Mouse (Mus musculus): Measurements from ENCODE around the gene Gm3435. TPM values are rescaled to one million over a fixed set of nuclear protein-coding genes. Genes with fewer than 3 reads are reported as not detected.
"Not testable (repeated sequence)": the region's sequence is repeated elsewhere in the genome, so short reads cannot be mapped to it uniquely, and the experiment has no call there.

Gene Gm3435
- polyA plus RNA-seq (2011; ENCODE audit: insufficient read depth, insufficient read length, low read depth, missing spikeins), result 4.7 and 5.1 TPM in 2 replicates

DNA sequence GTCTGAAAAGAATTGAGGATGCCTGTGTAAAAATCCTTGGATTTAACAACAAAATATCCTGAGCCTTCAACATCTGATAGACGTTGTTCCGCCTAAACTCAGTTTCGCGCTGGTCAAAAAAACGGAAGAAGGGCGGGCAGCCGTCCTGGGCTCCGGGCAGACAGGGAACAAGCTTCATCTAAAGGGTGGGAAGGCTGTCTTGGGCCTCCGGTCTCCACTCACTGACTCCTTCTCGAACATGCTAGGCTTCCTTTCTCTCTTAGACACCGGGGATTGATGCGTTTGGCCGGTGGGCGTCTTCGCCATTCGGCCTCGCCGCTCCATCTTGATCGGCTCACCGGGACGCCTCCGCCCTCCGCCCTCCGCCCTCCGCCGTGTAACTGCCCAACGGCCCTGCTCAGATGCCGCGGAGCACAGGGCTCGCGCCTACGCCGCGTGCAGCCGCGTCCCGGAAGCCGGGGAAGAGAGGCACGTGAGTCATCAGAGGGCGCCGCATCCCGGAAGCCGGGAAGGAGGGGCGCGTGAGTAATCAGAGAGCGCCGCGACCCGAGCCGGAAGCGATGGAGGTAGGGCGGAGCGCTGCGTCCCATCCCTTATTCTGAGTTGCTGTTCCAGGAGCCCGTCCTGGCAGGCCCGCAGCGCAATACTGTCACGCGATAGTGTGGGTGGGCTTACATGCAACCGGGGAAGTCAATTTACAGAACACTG lies at the start of gene Gm3435:
Gene Gm3435, plus strand, starts transcription at position 471 of the 708 bp plus-strand sequence.
- not testable (repeated sequence) for H3K9me3 ChIP-seq (replicated peaks; ENCODE audit: control insufficient read depth, insufficient read depth, low read length, poor library complexity, severe bottlenecking); H3K36me3 ChIP-seq (ENCODE audit: control insufficient read depth, insufficient read depth, low read length, poor library complexity, severe bottlenecking); H3K4me3 ChIP-seq (ENCODE audit: low read depth, low read length); H3K27ac ChIP-seq (ENCODE audit: insufficient read depth, low read length); H3K4me1 ChIP-seq (ENCODE audit: control insufficient read depth, insufficient read depth, low read length); H3K9ac ChIP-seq (ENCODE audit: low read depth, poor library complexity, severe bottlenecking); H3K27me3 ChIP-seq (ENCODE audit: control insufficient read depth, insufficient read depth, low read length, poor library complexity, severe bottlenecking)

GRCm38 (mm10) chr17:14960520-14960919 lies 49.5 kb upstream of the Gm3435 start:
- Histone ChIP-seq H3K27ac (ENCODE audit: insufficient read depth, low read length) (no peak overlapping the region), H3K27me3 (ENCODE audit: control insufficient read depth, insufficient read depth, low read length, poor library complexity, severe bottlenecking) (no peaks in the 10 kb centered on the region), H3K9ac (ENCODE audit: low read depth, poor library complexity, severe bottlenecking) (peak overlapping the region; percentile 63), H3K36me3 (ENCODE audit: control insufficient read depth, insufficient read depth, low read length, poor library complexity, severe bottlenecking) (peaks cover 4% of the 10 kb centered on the region; the same call in 1 of the 2 replicates), H3K4me3 (ENCODE audit: low read depth, low read length) (peak overlapping the region; percentile 89), H3K4me1 (ENCODE audit: control insufficient read depth, insufficient read depth, low read length) (no peaks in the 10 kb centered on the region), H3K9me3 (replicated peaks; ENCODE audit: control insufficient read depth, insufficient read depth, low read length, poor library complexity, severe bottlenecking) (no peaks in the 10 kb centered on the region)
- TF ChIP-seq POLR2A (IDR thresholded peaks at IDR 0.05; ENCODE audit: insufficient read depth, low read length), result no peak
- no peak for TF ChIP-seq CTCF (IDR thresholded peaks at IDR 0.05; ENCODE audit: low read depth, low read length)
- no peak for TF ChIP-seq EP300 (IDR thresholded peaks at IDR 0.05; ENCODE audit: insufficient read depth, low read depth, low read length)

GRCm38 (mm10) chr17:14960951-14961556 lies 48.9 kb upstream of the Gm3435 start, which contains the start of gene Phf10:
Gene Phf10, minus strand, starts transcription at chr17:14961273.
- H3K4me1 ChIP-seq (ENCODE audit: control insufficient read depth, insufficient read depth, low read length); H3K27ac ChIP-seq (ENCODE audit: insufficient read depth, low read length); H3K36me3 ChIP-seq (ENCODE audit: control insufficient read depth, insufficient read depth, low read length, poor library complexity, severe bottlenecking); H3K9me3 ChIP-seq (replicated peaks; ENCODE audit: control insufficient read depth, insufficient read depth, low read length, poor library complexity, severe bottlenecking); H3K27me3 ChIP-seq (ENCODE audit: control insufficient read depth, insufficient read depth, low read length, poor library complexity, severe bottlenecking): not testable (repeated sequence)
- H3K9ac ChIP-seq (ENCODE audit: low read depth, poor library complexity, severe bottlenecking), result peak within 1 kb of the TSS; percentile 63
- peak within 1 kb of the TSS; percentile 89 for H3K4me3 ChIP-seq (ENCODE audit: low read depth, low read length)

DNA sequence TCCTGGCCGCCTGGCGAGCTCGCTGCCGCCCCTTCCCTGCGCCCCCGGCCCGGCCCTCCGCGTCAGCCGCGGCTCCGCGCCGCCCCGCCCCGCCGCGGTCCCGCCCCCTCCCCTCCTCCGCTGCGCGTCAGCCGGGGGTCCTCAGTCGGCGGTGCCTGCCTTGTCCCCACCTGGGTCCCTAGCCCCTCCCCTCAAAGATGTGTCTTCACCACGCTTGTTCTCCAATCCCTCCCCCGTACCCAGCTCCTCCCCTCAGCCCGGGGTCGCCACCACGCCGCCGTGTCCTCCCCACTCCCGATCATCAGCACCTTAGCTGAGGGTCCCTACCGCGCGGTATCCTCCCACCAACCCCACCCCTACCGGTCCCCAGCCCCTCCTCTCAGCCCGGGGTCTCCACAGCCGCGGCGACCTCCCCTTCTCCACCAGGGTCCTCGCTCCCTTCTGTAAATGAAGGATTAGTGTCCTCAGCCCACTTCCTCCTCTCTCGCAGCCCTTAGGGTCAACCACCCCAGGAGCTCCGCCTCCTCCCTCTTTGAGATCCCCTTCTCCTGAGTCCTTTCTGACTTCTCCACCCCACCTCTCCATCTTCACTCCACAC lies 48.3 kb upstream of the Gm3435 start:
- not testable (repeated sequence) for H3K36me3 ChIP-seq (ENCODE audit: control insufficient read depth, insufficient read depth, low read length, poor library complexity, severe bottlenecking); H3K9me3 ChIP-seq (replicated peaks; ENCODE audit: control insufficient read depth, insufficient read depth, low read length, poor library complexity, severe bottlenecking); H3K4me1 ChIP-seq (ENCODE audit: control insufficient read depth, insufficient read depth, low read length); H3K9ac ChIP-seq (ENCODE audit: low read depth, poor library complexity, severe bottlenecking); H3K4me3 ChIP-seq (ENCODE audit: low read depth, low read length); H3K27ac ChIP-seq (ENCODE audit: insufficient read depth, low read length); H3K27me3 ChIP-seq (ENCODE audit: control insufficient read depth, insufficient read depth, low read length, poor library complexity, severe bottlenecking)

DNA sequence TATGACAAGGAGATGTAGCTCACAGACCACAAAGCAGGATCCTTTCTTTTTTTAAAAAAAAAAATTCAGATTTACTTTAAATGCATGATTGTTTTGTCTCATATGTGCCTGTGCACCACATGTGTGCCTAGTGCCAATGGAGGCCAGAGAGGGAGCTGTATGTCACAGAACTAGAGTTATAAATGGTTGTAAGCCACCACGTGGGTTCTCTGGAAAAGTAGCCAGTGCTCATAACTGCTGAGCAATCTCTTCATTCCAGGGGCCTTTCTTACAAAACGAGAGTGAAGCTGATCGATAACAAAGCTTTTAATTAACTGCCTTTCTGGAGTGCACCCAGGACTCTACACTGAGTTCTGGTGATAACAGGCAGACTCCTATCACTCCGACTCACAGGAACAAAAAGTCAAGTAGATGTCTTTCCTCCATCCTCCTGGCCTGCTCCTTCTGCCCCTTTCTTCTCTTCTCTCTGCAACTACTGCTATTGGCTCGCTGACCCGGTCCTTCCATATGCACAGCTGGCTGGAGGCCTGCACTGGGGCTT lies 41.5 kb upstream of the Gm3435 start:
- H3K9ac ChIP-seq (ENCODE audit: low read depth, poor library complexity, severe bottlenecking); H3K9me3 ChIP-seq (replicated peaks; ENCODE audit: control insufficient read depth, insufficient read depth, low read length, poor library complexity, severe bottlenecking): not testable (repeated sequence)

GRCm38 (mm10) chr17:14977718-14978361 lies 32.1 kb upstream of the Gm3435 start:
- H3K27ac ChIP-seq (ENCODE audit: insufficient read depth, low read length); H3K4me3 ChIP-seq (ENCODE audit: low read depth, low read length); H3K4me1 ChIP-seq (ENCODE audit: control insufficient read depth, insufficient read depth, low read length); H3K36me3 ChIP-seq (ENCODE audit: control insufficient read depth, insufficient read depth, low read length, poor library complexity, severe bottlenecking); H3K9me3 ChIP-seq (replicated peaks; ENCODE audit: control insufficient read depth, insufficient read depth, low read length, poor library complexity, severe bottlenecking); H3K27me3 ChIP-seq (ENCODE audit: control insufficient read depth, insufficient read depth, low read length, poor library complexity, severe bottlenecking): not testable (repeated sequence)
- H3K9ac ChIP-seq (ENCODE audit: low read depth, poor library complexity, severe bottlenecking), result 0 out of 2 replicates have a peak overlapping the region, but pooled peaks have one; percentile 56

More for the DNA sequence above, 41.5 kb upstream of the Gm3435 start:
- H3K36me3 ChIP-seq (ENCODE audit: control insufficient read depth, insufficient read depth, low read length, poor library complexity, severe bottlenecking); H3K4me3 ChIP-seq (ENCODE audit: low read depth, low read length); H3K4me1 ChIP-seq (ENCODE audit: control insufficient read depth, insufficient read depth, low read length); H3K27me3 ChIP-seq (ENCODE audit: control insufficient read depth, insufficient read depth, low read length, poor library complexity, severe bottlenecking); H3K27ac ChIP-seq (ENCODE audit: insufficient read depth, low read length): not testable (repeated sequence)

DNA sequence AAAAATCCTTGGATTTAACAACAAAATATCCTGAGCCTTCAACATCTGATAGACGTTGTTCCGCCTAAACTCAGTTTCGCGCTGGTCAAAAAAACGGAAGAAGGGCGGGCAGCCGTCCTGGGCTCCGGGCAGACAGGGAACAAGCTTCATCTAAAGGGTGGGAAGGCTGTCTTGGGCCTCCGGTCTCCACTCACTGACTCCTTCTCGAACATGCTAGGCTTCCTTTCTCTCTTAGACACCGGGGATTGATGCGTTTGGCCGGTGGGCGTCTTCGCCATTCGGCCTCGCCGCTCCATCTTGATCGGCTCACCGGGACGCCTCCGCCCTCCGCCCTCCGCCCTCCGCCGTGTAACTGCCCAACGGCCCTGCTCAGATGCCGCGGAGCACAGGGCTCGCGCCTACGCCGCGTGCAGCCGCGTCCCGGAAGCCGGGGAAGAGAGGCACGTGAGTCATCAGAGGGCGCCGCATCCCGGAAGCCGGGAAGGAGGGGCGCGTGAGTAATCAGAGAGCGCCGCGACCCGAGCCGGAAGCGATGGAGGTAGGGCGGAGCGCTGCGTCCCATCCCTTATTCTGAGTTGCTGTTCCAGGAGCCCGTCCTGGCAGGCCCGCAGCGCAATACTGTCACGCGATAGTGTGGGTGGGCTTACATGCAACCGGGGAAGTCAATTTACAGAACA lies 31.5 kb upstream of the Gm3435 start, which contains the start of the genes 9030025P20Rik and Gm3417:
Gene 9030025P20Rik, plus strand, starts transcription at position 107 of the 677 bp plus-strand sequence.
Gene Gm3417, minus strand, starts transcription at position 429 of the 677 bp plus-strand sequence.
- H3K27me3 ChIP-seq (ENCODE audit: control insufficient read depth, insufficient read depth, low read length, poor library complexity, severe bottlenecking); H3K36me3 ChIP-seq (ENCODE audit: control insufficient read depth, insufficient read depth, low read length, poor library complexity, severe bottlenecking); H3K4me3 ChIP-seq (ENCODE audit: low read depth, low read length); H3K27ac ChIP-seq (ENCODE audit: insufficient read depth, low read length); H3K9me3 ChIP-seq (replicated peaks; ENCODE audit: control insufficient read depth, insufficient read depth, low read length, poor library complexity, severe bottlenecking); H3K4me1 ChIP-seq (ENCODE audit: control insufficient read depth, insufficient read depth, low read length): not testable (repeated sequence)
- 0 out of 2 replicates have a peak within 1 kb of the TSS, but pooled peaks have one; percentile 56 for H3K9ac ChIP-seq (ENCODE audit: low read depth, poor library complexity, severe bottlenecking)

DNA sequence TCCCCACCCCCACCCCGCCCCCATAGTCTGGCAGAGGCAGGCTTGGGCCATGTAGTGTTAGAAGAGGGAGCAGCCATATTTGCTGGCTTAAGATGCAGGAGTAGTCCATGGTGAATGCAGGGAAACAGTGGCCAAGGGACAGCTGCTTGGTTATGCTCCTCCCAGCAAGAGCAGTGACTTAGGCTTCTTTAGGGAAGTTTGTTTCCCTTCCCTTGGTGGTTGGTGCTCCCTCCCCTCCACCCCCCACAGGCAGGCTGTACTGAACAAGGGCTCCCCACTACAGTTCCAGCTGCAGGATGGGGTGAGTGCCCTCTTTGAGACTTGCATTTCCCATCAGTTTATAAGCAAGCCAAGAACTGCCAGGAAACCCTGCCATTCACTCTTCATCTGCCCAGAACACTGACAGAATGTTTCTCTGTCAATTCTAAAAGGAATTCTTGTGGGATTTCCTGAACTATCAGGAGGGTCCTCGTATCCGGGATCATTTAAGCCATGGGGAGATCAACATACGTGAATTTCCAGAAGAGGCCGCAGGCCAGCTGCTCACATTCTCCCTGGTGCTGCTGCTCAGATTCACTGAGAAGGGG lies 19.8 kb upstream of the Gm3435 start:
- H3K36me3 ChIP-seq (ENCODE audit: control insufficient read depth, insufficient read depth, low read length, poor library complexity, severe bottlenecking); H3K4me1 ChIP-seq (ENCODE audit: control insufficient read depth, insufficient read depth, low read length); H3K27me3 ChIP-seq (ENCODE audit: control insufficient read depth, insufficient read depth, low read length, poor library complexity, severe bottlenecking); H3K9me3 ChIP-seq (replicated peaks; ENCODE audit: control insufficient read depth, insufficient read depth, low read length, poor library complexity, severe bottlenecking); H3K4me3 ChIP-seq (ENCODE audit: low read depth, low read length): not testable (repeated sequence)
- H3K9ac ChIP-seq (ENCODE audit: low read depth, poor library complexity, severe bottlenecking), result peak overlapping the region; percentile 52; the same call in 1 of the 2 replicates
- peak overlapping the region; percentile 83 for H3K27ac ChIP-seq (ENCODE audit: insufficient read depth, low read length)
